Mouse (Mus musculus): ENCODE measurements around the gene Sfrp2. TPM values are rescaled to one million over a fixed set of nuclear protein-coding genes. Genes with fewer than 3 reads are reported as not detected.

Gene Sfrp2
- polyA plus RNA-seq, 1 experiment from 2014 or later: 92.4 TPM

DNA sequence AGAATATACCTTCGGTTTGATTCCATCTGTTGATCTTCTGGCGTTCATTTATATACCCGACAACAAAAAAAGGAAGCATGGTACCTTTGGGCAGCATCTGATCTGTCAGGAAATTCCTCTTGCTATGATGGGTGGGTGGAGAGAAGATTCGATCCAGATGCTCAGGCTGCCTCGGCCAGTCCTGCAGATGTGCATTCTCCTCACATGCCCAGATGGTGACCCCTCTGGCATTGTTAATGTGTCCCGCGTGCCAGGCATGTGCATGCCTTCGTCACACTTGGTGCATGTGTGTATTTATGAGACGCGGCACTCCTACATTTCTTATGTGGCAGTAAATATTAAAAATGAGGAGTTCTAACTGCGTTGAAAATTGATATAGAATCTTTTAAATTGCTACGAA, 42.4 kb downstream of the Sfrp2 start:
- Histone ChIP-seq H3K4me1 (no peaks in the 10 kb centered on the region), H3K4me2 (replicated peaks) (no peak overlapping the region), H3K27me3 (no peaks in the 10 kb centered on the region), H3K4me3 (no peak overlapping the region), H3K27ac (replicated peaks) (no peak overlapping the region), H3K9ac (replicated peaks) (no peak overlapping the region), H3K36me3 (no peaks in the 10 kb centered on the region), H3K9me3 (no peaks in the 10 kb centered on the region)
- ATAC-seq (ENCODE audit: low FRiP score, low read depth): no peak
- 87% methylated on average over 12 of the region's 12 CpGs for WGBS

DNA sequence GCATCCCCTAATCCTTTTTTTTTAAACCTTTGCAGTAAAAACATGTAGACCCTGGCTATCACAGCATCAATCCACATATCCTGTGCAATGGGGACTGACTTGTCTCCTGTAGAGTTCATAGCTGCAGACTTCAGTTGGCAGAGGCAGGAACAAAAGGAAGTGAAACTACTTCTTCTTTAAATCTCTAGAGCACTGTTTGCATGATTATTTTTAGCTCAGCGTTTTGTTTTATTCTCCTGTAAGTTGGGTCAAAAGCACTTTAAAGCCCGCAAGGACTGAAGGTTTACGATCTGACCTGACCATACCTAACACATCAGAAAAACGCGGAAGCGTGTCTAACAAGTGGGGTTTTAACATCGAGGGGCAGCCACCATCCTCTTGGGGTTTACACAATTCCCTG, 45.9 kb downstream of the Sfrp2 start:
- ATAC-seq (ENCODE audit: low FRiP score, low read depth): no peak
- WGBS: 81% methylated on average over 7 of the region's 7 CpGs
- no peak overlapping the region for H3K4me3 ChIP-seq

DNA sequence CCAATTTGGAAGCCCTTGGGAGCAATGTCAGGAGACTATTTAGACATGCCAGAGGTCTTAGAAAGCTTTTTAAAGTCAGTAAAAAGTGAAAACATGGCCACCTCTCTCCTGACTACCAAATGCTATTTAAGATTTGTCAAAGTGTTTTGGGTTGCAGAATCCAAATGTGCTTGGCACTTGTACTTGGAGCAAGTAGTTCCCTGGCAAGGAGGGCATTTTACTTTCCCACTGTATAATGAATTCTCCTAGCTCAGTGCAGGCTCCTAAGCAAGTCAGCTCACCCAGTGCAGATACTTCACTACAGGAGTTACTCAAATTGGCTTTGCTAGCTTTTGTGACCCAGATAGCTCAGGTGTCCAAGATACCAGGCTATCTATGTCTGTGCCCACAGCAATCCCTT, 46.7 kb downstream of the Sfrp2 start:
- H3K4me1 ChIP-seq: no peaks in the 10 kb centered on the region
- no peak overlapping the region for H3K4me2 ChIP-seq (replicated peaks)
- no peaks in the 10 kb centered on the region for H3K9me3 ChIP-seq
- H3K4me3 ChIP-seq: no peak overlapping the region
- no peak overlapping the region for H3K9ac ChIP-seq (replicated peaks)
- no peak overlapping the region for H3K27ac ChIP-seq (replicated peaks)
- no peak for ATAC-seq (ENCODE audit: low FRiP score, low read depth)
- H3K36me3 ChIP-seq: no peaks in the 10 kb centered on the region
- H3K27me3 ChIP-seq: no peaks in the 10 kb centered on the region

More for the DNA sequence above, 45.9 kb downstream of the Sfrp2 start:
- no peak overlapping the region for H3K9ac ChIP-seq (replicated peaks)
- no peaks in the 10 kb centered on the region for H3K9me3 ChIP-seq
- H3K36me3 ChIP-seq: no peaks in the 10 kb centered on the region
- H3K27me3 ChIP-seq: no peaks in the 10 kb centered on the region
- no peak overlapping the region for H3K4me2 ChIP-seq (replicated peaks)
- no peaks in the 10 kb centered on the region for H3K4me1 ChIP-seq
- H3K27ac ChIP-seq (replicated peaks): no peak overlapping the region

DNA sequence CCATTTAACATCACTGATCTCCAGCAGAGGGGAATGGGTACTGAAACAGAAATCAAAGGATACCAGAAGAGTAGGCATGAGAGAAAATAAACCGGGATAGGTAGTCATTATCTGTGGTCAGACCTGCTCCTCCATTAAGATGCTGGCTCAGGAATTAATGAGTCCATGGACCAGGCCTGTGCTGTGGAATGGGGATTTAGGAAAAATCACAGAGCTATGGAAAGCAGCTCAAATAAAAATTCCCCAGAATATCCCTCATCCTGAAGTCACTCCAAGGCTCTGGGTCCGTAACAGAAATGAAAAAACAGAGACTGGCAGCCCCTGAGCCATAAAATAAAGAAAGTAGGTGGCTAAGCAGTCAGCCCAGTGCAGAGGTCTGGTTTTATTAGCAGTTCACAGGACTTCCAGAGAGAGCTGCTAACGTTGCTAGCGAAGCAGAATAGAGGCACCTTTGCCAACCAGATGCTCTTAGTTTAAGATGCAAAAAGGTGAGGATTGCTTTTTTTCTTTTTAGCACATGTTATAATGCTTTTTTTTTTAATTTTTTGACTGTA, 50.3 kb downstream of the Sfrp2 start:
- Histone ChIP-seq H3K36me3 (no peaks in the 10 kb centered on the region), H3K9ac (replicated peaks) (no peak overlapping the region), H3K9me3 (no peaks in the 10 kb centered on the region), H3K27me3 (no peaks in the 10 kb centered on the region), H3K4me3 (no peak overlapping the region), H3K4me2 (replicated peaks) (no peak overlapping the region), H3K27ac (replicated peaks) (no peak overlapping the region), H3K4me1 (no peaks in the 10 kb centered on the region)
- ATAC-seq (ENCODE audit: low FRiP score, low read depth): no peak
- WGBS: 77% methylated on average over 4 of the region's 4 CpGs

DNA sequence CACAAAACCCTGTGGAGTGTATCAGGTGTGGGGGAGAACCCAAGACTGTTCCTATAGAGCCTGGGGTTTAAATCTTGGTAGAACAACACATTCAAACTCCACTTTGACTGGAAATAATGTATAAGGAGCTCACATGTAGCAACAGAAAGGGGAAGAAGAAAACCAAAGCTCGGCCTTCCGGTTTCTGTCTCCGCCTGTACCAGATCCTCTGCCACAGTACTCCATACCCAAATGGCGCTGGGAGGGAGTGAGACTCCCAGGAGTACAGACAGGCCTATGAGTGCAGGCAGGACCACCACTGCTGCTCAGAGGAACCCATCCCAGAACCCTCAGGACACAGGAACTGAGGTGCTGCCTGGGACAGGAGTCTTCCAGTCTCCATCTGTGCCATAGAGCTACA, 57.7 kb downstream of the Sfrp2 start:
- Histone ChIP-seq H3K4me3 (no peak overlapping the region), H3K36me3 (no peaks in the 10 kb centered on the region), H3K4me1 (no peaks in the 10 kb centered on the region), H3K9ac (replicated peaks) (no peak overlapping the region), H3K27me3 (no peaks in the 10 kb centered on the region), H3K27ac (replicated peaks) (no peak overlapping the region), H3K9me3 (no peaks in the 10 kb centered on the region), H3K4me2 (replicated peaks) (no peak overlapping the region)
- 92% methylated on average over 4 of the region's 4 CpGs for WGBS
- no peak for ATAC-seq (ENCODE audit: low FRiP score, low read depth)

Other genes with a start within 250 kb of the Sfrp2 start
- gene Tlr2, start 75.4 kb downstream of the Sfrp2 start, polyA plus RNA-seq (2016; fragmentation: Nextera tagmentation; extraction: Ambion mirVana): 0.84 and 1.1 TPM in 2 replicates

Measured in midbrain, embryonic 12.5 days (tissue).